Mouse (Mus musculus): ENCODE data around the gene Vat1l. TPM values are rescaled to one million over a fixed set of nuclear protein-coding genes. Genes with fewer than 3 reads are reported as not detected.

Vat1l gene
- polyA plus RNA-seq, 1 experiment: 108 TPM

DNA sequence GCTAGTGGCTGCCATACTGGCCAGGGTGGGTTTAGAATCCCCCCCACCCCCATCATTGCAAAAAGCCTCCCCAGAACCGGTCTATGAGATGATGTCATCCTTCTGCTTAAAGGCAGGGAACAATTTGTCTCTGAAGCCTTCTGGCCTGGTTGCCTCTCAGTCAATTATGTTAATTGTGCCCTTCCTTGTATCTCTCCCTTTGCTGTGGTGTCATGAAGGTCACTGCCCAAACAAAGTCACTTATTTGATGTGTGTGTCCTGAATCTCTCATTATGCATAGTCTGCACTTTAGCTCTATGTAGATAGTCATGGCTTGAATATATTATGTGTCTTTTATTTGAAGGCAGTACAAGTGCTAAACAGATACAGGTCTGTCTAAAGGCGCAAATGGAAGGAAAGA, 92.8 kb downstream of the Vat1l start:
- H3K4me3 ChIP-seq (replicated peaks; ENCODE audit: insufficient read depth, low read depth, low read length): no peak overlapping the region

DNA sequence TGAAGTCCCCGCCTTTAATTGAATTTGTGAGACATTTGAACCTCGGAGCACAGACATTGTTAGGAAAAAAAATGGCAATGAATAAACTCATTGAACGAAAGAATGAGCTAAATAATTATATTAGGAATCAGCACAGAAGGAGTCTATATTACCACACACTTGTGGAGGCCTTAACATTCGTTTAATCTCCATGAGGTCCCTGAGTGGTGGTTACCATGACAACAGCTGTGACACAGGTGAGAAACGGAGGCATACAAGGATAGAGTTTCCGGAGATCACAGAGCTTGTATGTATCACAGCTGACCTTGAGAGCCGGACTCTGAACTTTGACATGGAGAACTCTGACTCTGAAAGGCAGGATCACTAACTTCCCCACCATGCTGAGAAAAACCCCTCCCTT, 94.7 kb downstream of the Vat1l start:
- H3K4me1 ChIP-seq (ENCODE audit: control insufficient read depth, insufficient read depth, low read length): peaks cover 5% of the 10 kb centered on the region; the same call in 1 of the 2 replicates
- H3K27ac ChIP-seq (ENCODE audit: insufficient read depth, low read length): no peak overlapping the region
- TF ChIP-seq CTCF (IDR thresholded peaks at IDR 0.05; ENCODE audit: borderline replicate concordance, insufficient read depth, low read depth, low read length): no peak
- TF ChIP-seq POLR2A (IDR thresholded peaks at IDR 0.05; ENCODE audit: borderline replicate concordance, insufficient read depth, low read length): no peak
- H3K4me3 ChIP-seq (replicated peaks; ENCODE audit: insufficient read depth, low read depth, low read length): no peak overlapping the region
- H3K27me3 ChIP-seq (ENCODE audit: control insufficient read depth, insufficient read depth, low read length): no peaks in the 10 kb centered on the region
- WGBS: 80% methylated on average over 7 of the region's 7 CpGs
- DNase-seq: no peak

More for the DNA sequence above, 92.8 kb downstream of the Vat1l start:
- DNase-seq: no peak
- no peak for TF ChIP-seq POLR2A (IDR thresholded peaks at IDR 0.05; ENCODE audit: borderline replicate concordance, insufficient read depth, low read length)
- TF ChIP-seq CTCF (IDR thresholded peaks at IDR 0.05; ENCODE audit: borderline replicate concordance, insufficient read depth, low read depth, low read length): no peak
- Histone ChIP-seq H3K27me3 (ENCODE audit: control insufficient read depth, insufficient read depth, low read length) (no peaks in the 10 kb centered on the region), H3K4me1 (ENCODE audit: control insufficient read depth, insufficient read depth, low read length) (peaks cover 5% of the 10 kb centered on the region; the same call in 1 of the 2 replicates), H3K27ac (ENCODE audit: insufficient read depth, low read length) (no peak overlapping the region)
- 72% methylated on average over 2 of the region's 2 CpGs for WGBS

DNA sequence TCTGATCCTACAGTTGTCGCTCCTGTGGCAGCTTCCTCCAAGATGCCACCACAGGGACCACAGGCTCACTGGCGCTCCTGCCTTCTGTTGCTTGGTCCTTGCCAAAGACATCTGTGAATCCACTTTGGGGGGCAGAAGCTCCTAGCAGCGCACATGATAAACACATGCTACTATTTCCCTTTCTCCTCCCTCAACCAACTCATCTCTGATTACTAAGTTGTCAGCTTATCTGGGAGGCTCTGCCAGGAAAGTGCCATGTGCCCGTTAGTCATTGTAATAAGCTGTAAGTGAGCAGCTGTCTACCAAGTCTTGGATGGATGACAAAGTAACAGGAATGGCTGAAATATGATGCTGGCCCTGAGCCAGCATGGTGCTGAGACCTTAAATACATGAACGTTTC, 100.9 kb downstream of the Vat1l start:
- Histone ChIP-seq H3K27me3 (ENCODE audit: control insufficient read depth, insufficient read depth, low read length) (no peaks in the 10 kb centered on the region), H3K27ac (ENCODE audit: insufficient read depth, low read length) (no peak overlapping the region), H3K4me1 (ENCODE audit: control insufficient read depth, insufficient read depth, low read length) (peaks cover 16% of the 10 kb centered on the region; the same call in 1 of the 2 replicates), H3K4me3 (replicated peaks; ENCODE audit: insufficient read depth, low read depth, low read length) (no peak overlapping the region)
- WGBS: 9% methylated on average over 5 of the region's 5 CpGs
- TF ChIP-seq CTCF (IDR thresholded peaks at IDR 0.05; ENCODE audit: borderline replicate concordance, insufficient read depth, low read depth, low read length): no peak
- no peak for TF ChIP-seq POLR2A (IDR thresholded peaks at IDR 0.05; ENCODE audit: borderline replicate concordance, insufficient read depth, low read length)
- DNase-seq: peak; percentile 50 to 65

DNA sequence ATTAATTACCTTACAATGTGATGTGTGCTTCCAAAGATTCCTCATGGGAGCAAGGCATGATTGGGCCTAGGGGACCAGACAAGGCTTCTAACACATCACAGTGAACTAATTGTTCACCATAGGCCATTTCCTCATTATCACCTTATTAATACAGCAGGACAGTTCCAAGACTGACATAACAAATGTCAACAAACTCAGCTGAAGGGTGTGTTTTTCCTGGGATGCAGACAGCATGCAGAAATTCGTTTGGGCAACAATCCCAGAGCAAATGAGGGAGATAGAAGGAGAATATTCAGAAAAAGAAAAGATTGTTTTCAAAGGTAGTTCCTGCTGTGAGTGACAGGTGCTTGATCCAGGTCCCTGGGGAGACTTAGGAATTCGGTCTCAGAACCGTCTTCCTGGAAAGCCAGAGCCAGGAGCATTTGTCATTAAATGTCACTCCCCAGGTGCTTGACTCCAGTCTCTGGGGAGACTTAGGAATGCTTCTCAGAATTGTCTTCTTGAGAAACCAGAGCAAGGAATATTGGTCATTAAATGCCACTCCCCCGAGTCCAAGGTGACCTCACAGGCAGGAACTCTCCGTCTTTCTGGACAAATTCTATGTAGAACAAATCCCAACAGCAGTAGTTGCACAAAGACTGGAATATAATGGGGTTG, 109.4 kb downstream of the Vat1l start:
- TF ChIP-seq CTCF (IDR thresholded peaks at IDR 0.05; ENCODE audit: borderline replicate concordance, insufficient read depth, low read depth, low read length) (no peak), POLR2A (IDR thresholded peaks at IDR 0.05; ENCODE audit: borderline replicate concordance, insufficient read depth, low read length) (no peak)
- H3K4me3 ChIP-seq (replicated peaks; ENCODE audit: insufficient read depth, low read depth, low read length): no peak overlapping the region
- WGBS: 19% methylated on average over 5 of the region's 5 CpGs
- DNase-seq: peak; percentile 54 to 77
- H3K4me1 ChIP-seq (ENCODE audit: control insufficient read depth, insufficient read depth, low read length): peaks cover 5% of the 10 kb centered on the region; the same call in 1 of the 2 replicates
- no peak overlapping the region for H3K27ac ChIP-seq (ENCODE audit: insufficient read depth, low read length)
- no peaks in the 10 kb centered on the region for H3K27me3 ChIP-seq (ENCODE audit: control insufficient read depth, insufficient read depth, low read length)

DNA sequence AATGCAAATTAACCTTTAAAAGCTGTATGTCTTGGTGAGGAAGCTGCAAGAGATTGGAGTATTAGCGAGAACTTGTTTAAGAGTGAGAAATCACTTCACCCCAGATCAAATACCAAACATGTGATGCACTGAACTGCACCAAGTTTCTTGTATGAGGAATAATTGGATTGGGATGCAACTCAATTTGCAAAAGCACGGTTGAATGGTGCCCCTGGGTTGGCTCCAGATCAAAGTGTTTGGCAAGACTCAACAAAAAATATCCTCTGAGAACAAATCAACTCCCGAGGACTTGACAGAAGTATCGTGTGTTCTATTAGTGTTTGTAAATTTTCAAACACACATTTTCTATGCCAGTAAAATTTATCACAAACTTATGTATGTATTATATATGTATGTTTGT, 112.7 kb downstream of the Vat1l start:
- no peak overlapping the region for H3K4me3 ChIP-seq (replicated peaks; ENCODE audit: insufficient read depth, low read depth, low read length)
- H3K27me3 ChIP-seq (ENCODE audit: control insufficient read depth, insufficient read depth, low read length): no peaks in the 10 kb centered on the region
- peaks cover 8% of the 10 kb centered on the region for H3K4me1 ChIP-seq (ENCODE audit: control insufficient read depth, insufficient read depth, low read length)
- 43% methylated on average over 4 of the region's 4 CpGs for WGBS
- H3K27ac ChIP-seq (ENCODE audit: insufficient read depth, low read length): no peak overlapping the region
- DNase-seq: no peak
- TF ChIP-seq POLR2A (IDR thresholded peaks at IDR 0.05; ENCODE audit: borderline replicate concordance, insufficient read depth, low read length): no peak
- no peak for TF ChIP-seq CTCF (IDR thresholded peaks at IDR 0.05; ENCODE audit: borderline replicate concordance, insufficient read depth, low read depth, low read length)

DNA sequence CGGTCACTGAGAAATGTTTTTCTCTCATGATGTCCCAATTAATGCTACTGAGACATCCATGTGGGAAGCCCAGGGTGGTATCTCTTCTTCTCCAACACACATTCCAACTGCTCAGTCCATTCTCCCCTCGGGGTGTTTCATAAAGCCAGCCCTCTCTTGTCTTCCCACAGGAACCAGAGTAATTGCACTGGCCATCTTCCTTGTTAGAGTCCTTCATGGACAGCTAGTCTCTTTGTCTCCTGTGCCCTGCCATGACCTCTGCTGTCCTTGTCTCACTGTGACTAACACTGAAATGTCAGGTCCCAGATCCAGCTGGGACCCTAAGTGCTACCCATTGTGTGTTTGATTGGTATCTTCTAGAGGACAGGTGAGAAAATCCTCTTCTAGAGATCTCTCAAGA, 116.7 kb downstream of the Vat1l start:
- peaks cover 2% of the 10 kb centered on the region; the same call in 1 of the 2 replicates for H3K4me1 ChIP-seq (ENCODE audit: control insufficient read depth, insufficient read depth, low read length)
- no peaks in the 10 kb centered on the region for H3K27me3 ChIP-seq (ENCODE audit: control insufficient read depth, insufficient read depth, low read length)
- WGBS: 44% methylated on average over 2 of the region's 2 CpGs
- TF ChIP-seq POLR2A (IDR thresholded peaks at IDR 0.05; ENCODE audit: borderline replicate concordance, insufficient read depth, low read length) (no peak), CTCF (IDR thresholded peaks at IDR 0.05; ENCODE audit: borderline replicate concordance, insufficient read depth, low read depth, low read length) (no peak)
- DNase-seq: no peak
- H3K4me3 ChIP-seq (replicated peaks; ENCODE audit: insufficient read depth, low read depth, low read length): no peak overlapping the region
- H3K27ac ChIP-seq (ENCODE audit: insufficient read depth, low read length): no peak overlapping the region

DNA sequence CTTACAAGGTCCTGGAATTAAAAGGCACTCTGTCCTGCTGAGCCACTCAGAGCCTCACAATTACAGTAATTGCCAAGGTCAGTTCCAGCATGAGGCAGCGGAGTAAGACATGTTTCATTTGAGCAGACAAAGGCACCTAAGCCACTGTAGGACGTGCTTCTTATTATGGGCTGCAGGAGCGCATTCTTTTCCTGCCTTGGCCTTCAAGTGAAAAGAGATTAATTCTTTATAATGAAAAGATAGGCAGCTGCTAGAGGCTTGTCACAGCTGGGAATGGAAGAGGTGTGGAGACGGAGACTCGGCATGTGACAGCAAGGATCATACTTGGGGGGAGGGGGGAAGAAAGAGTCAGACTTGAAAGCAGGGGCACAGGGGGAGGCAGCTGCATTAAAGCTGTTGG, 126.5 kb downstream of the Vat1l start:
- DNase-seq: no peak
- no peak for TF ChIP-seq CTCF (IDR thresholded peaks at IDR 0.05; ENCODE audit: borderline replicate concordance, insufficient read depth, low read depth, low read length)
- TF ChIP-seq POLR2A (IDR thresholded peaks at IDR 0.05; ENCODE audit: borderline replicate concordance, insufficient read depth, low read length): no peak
- H3K4me3 ChIP-seq (replicated peaks; ENCODE audit: insufficient read depth, low read depth, low read length): no peak overlapping the region
- H3K27me3 ChIP-seq (ENCODE audit: control insufficient read depth, insufficient read depth, low read length): no peaks in the 10 kb centered on the region
- WGBS: 75% methylated on average over 5 of the region's 5 CpGs
- H3K27ac ChIP-seq (ENCODE audit: insufficient read depth, low read length): no peak overlapping the region
- no peaks in the 10 kb centered on the region; the same call in 1 of the 2 replicates for H3K4me1 ChIP-seq (ENCODE audit: control insufficient read depth, insufficient read depth, low read length)

DNA sequence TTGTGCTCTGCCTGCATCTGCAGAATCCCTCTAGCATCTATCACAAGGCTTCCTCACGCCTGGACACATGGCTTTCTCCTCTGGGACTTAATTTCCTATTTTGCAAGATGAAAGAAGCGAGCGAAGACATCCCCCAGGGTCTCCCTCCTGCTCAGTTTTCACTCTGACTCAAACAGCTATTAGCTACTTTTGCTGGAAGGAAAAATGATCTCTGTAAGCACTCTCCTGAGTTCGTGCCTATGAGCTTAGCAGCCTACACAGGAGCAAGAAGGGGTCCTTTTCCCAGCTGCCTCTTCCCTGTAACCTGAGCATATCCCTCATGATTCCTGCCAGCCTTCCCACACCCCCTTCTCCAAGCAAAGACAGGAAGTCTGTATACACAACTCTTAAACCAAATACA, 127.5 kb downstream of the Vat1l start:
- no peak for TF ChIP-seq POLR2A (IDR thresholded peaks at IDR 0.05; ENCODE audit: borderline replicate concordance, insufficient read depth, low read length)
- TF ChIP-seq CTCF (IDR thresholded peaks at IDR 0.05; ENCODE audit: borderline replicate concordance, insufficient read depth, low read depth, low read length): no peak
- 83% methylated on average over 4 of the region's 4 CpGs for WGBS
- no peaks in the 10 kb centered on the region; the same call in 1 of the 2 replicates for H3K4me1 ChIP-seq (ENCODE audit: control insufficient read depth, insufficient read depth, low read length)
- no peaks in the 10 kb centered on the region for H3K27me3 ChIP-seq (ENCODE audit: control insufficient read depth, insufficient read depth, low read length)
- H3K4me3 ChIP-seq (replicated peaks; ENCODE audit: insufficient read depth, low read depth, low read length): no peak overlapping the region
- H3K27ac ChIP-seq (ENCODE audit: insufficient read depth, low read length): no peak overlapping the region
- no peak for DNase-seq
